Comparison of ENCODE assay signal across 32 mouse cellular contexts in genomic region chr16:90553120-90553519, GRCm38 (mm10).
DNase-seq lines count a peak whose midpoint lies in the region; ATAC-seq and TF ChIP-seq lines count a peak whose summit lies in the region.
"Had no signal": no experiment of that assay in that cellular context is flagged by ENCODE, and none has a peak within 500 bp of the region (broad histone marks: within the 10 kb centered on the region; RNA-seq: fewer than 3 reads in every experiment).

No protein-coding gene starts in this region.

- no peaks in the 10 kb centered on the region for H3K36me3 ChIP-seq in embryonic facial prominence, embryonic 14.5 days (ENCODE audit: control insufficient read depth, insufficient read depth, low read length)
- H3K36me3 ChIP-seq in embryonic facial prominence, embryonic 10.5 days (replicated peaks): no peaks in the 10 kb centered on the region
- H3K36me3 ChIP-seq in kidney, embryonic 15.5 days: no peaks in the 10 kb centered on the region
- H3K36me3 ChIP-seq: embryonic facial prominence, embryonic 15.5 days; forebrain, embryonic 12.5 days; G1E; heart, embryonic 13.5 days; hindbrain, embryonic 15.5 days; midbrain, embryonic 13.5 days; neural tube, embryonic 15.5 days had no signal

- ATAC-seq in embryonic facial prominence, embryonic 14.5 days (ENCODE audit: low read depth): 0 out of 2 replicates have a peak, but pooled peaks have one; percentile 12
- no peak for ATAC-seq in kidney, embryonic 15.5 days (replicated peaks; ENCODE audit: low FRiP score)
- ATAC-seq: midbrain, embryonic 13.5 days had no signal

- no peak for DNase-seq in embryonic facial prominence, embryonic 14.5 days (ENCODE audit: low spot score)
- no peak for DNase-seq in embryonic facial prominence, embryonic 10.5 days (ENCODE audit: low spot score)
- peak; percentile 3 to 13 for DNase-seq in layer of hippocampus, adult 2 months (ENCODE audit: low spot score in 2 of 2)
- no peak for DNase-seq in layer of hippocampus, postnatal 25 days (ENCODE audit: extremely low spot score in 1 of 2, low spot score in 1 of 2)
- DNase-seq in left cerebral cortex, postnatal 36 days (ENCODE audit: low spot score in 2 of 2): peak; percentile 16 to 20
- DNase-seq in left cerebral cortex, postnatal 10 days (ENCODE audit: extremely low spot score in 1 of 2, low spot score in 2 of 2): no peak
- DNase-seq in right cerebral cortex, postnatal 25 days: peak; percentile 18
- DNase-seq: adrenal gland, postnatal 10 days; cerebellum, adult 11 months; cerebellum, adult 9-10 months; cerebellum, postnatal 36 days; gastrocnemius, postnatal 10 days; heart, postnatal 10 days; kidney, adult 18-20 months; kidney, postnatal 36 days; liver; lung, adult 2 months; lung, postnatal 10 days; retina, postnatal 1 day; spleen, adult 18-20 months; thymus, postnatal 14 days had no signal

- H3K4me2 ChIP-seq in embryonic facial prominence, embryonic 14.5 days (ENCODE audit: low read depth, low read length): no peak overlapping the region
- H3K4me2 ChIP-seq in kidney, embryonic 15.5 days: no peak overlapping the region
- H3K4me2 ChIP-seq: embryonic facial prominence, embryonic 15.5 days; forebrain, embryonic 12.5 days; heart, embryonic 13.5 days; hindbrain, embryonic 15.5 days; midbrain, embryonic 13.5 days; neural tube, embryonic 15.5 days had no signal

- no peak overlapping the region for H3K4me3 ChIP-seq in embryonic facial prominence, embryonic 14.5 days (ENCODE audit: low read depth, low read length)
- H3K4me3 ChIP-seq in embryonic facial prominence, embryonic 10.5 days: no peak overlapping the region
- no peak overlapping the region for H3K4me3 ChIP-seq in layer of hippocampus, adult 2 months
- no peak overlapping the region for H3K4me3 ChIP-seq in kidney, embryonic 15.5 days (replicated peaks)
- H3K4me3 ChIP-seq: embryonic facial prominence, embryonic 15.5 days; forebrain, embryonic 12.5 days; heart, embryonic 13.5 days; hindbrain, embryonic 15.5 days; left cerebral cortex, adult 2 months; midbrain, embryonic 13.5 days; neural tube, embryonic 15.5 days had no signal

- no peak overlapping the region for H3K9ac ChIP-seq in embryonic facial prominence, embryonic 14.5 days (ENCODE audit: low read depth, low read length)
- no peak overlapping the region for H3K9ac ChIP-seq in kidney, embryonic 15.5 days
- H3K9ac ChIP-seq: embryonic facial prominence, embryonic 15.5 days; forebrain, embryonic 12.5 days; heart, embryonic 13.5 days; hindbrain, embryonic 15.5 days; liver, embryonic 14.5 days; midbrain, embryonic 13.5 days; neural tube, embryonic 15.5 days had no signal

- TF ChIP-seq CTCF in layer of hippocampus, adult 2 months (conservative IDR thresholded peaks at IDR 0.05): no peak

- no peaks in the 10 kb centered on the region for H3K4me1 ChIP-seq in embryonic facial prominence, embryonic 14.5 days (ENCODE audit: control insufficient read depth, insufficient read depth, low read length)
- peaks cover 18% of the 10 kb centered on the region for H3K4me1 ChIP-seq in embryonic facial prominence, embryonic 10.5 days
- no peaks in the 10 kb centered on the region for H3K4me1 ChIP-seq in kidney, embryonic 15.5 days
- H3K4me1 ChIP-seq: embryonic facial prominence, embryonic 15.5 days; midbrain, embryonic 13.5 days; neural tube, embryonic 15.5 days had no signal

- H3K9me3 ChIP-seq in embryonic facial prominence, embryonic 14.5 days (ENCODE audit: control insufficient read depth, low read length): no peaks in the 10 kb centered on the region
- peaks cover 7% of the 10 kb centered on the region; the same call in 1 of the 2 replicates for H3K9me3 ChIP-seq in embryonic facial prominence, embryonic 10.5 days
- H3K9me3 ChIP-seq in kidney, embryonic 15.5 days (replicated peaks): no peaks in the 10 kb centered on the region
- H3K9me3 ChIP-seq: embryonic facial prominence, embryonic 15.5 days; forebrain, embryonic 12.5 days; hindbrain, embryonic 15.5 days; neural tube, embryonic 15.5 days had no signal

- no peak overlapping the region for H3K27ac ChIP-seq in embryonic facial prominence, embryonic 14.5 days (replicated peaks; ENCODE audit: low read depth, low read length)
- H3K27ac ChIP-seq in embryonic facial prominence, embryonic 10.5 days (replicated peaks): no peak overlapping the region
- no peak overlapping the region for H3K27ac ChIP-seq in layer of hippocampus, adult 2 months
- no peak overlapping the region for H3K27ac ChIP-seq in kidney, embryonic 15.5 days
- H3K27ac ChIP-seq: embryonic facial prominence, embryonic 15.5 days; forebrain, embryonic 12.5 days; heart, embryonic 13.5 days; hindbrain, embryonic 15.5 days; left cerebral cortex, adult 2 months; liver, embryonic 14.5 days; macrophage; midbrain, embryonic 13.5 days; neural tube, embryonic 15.5 days had no signal

- no peaks in the 10 kb centered on the region for H3K27me3 ChIP-seq in embryonic facial prominence, embryonic 14.5 days (replicated peaks; ENCODE audit: control insufficient read depth, insufficient read depth, low read length)
- H3K27me3 ChIP-seq in embryonic facial prominence, embryonic 10.5 days (replicated peaks; ENCODE audit: low read depth, poor library complexity, severe bottlenecking): no peaks in the 10 kb centered on the region
- no peaks in the 10 kb centered on the region for H3K27me3 ChIP-seq in kidney, embryonic 15.5 days
- H3K27me3 ChIP-seq: embryonic facial prominence, embryonic 15.5 days; forebrain, embryonic 12.5 days; hindbrain, embryonic 15.5 days; midbrain, embryonic 13.5 days; neural tube, embryonic 15.5 days had no signal

- intact Hi-C loops in left cerebral cortex, postnatal 36 days (cut with DNase I): no loop called here
- intact Hi-C loops in left cerebral cortex, postnatal 10 days (cut with DNase I): no loop called here

- 86% methylated on average over 7 of the region's 7 CpGs for WGBS in embryonic facial prominence, embryonic 14.5 days
- 82% methylated on average over 7 of the region's 7 CpGs for WGBS in embryonic facial prominence, embryonic 10.5 days
- 88% methylated on average over 7 of the region's 7 CpGs for WGBS in kidney, embryonic 15.5 days

Comparison
In these comparisons a context has a peak if more than half of its experiments do, and no peak if none do; other contexts are left out.
1. DNase-seq: peak in layer of hippocampus, adult 2 months (2 of 2), left cerebral cortex, postnatal 36 days (2 of 2) and right cerebral cortex, postnatal 25 days (single experiment); none in embryonic facial prominence, embryonic 14.5 days (single experiment), embryonic facial prominence, embryonic 10.5 days (single experiment), layer of hippocampus, postnatal 25 days (0 of 2) and left cerebral cortex, postnatal 10 days (0 of 2).